Mouse (Mus musculus) heart, adult 9 months (tissue): Measurements from ENCODE around the gene Psmc3ip.
A peak's percentile ranks its signal among the peaks of the same experiment; 100 is the strongest.
"Not testable (repeated sequence)": the region's sequence is repeated elsewhere in the genome, so short reads cannot be mapped to it uniquely, and the experiment has no call there.

Experiments
- DNase-seq, 2 experiments: peaks; one replicate each; pipeline ENCODE4 v3.0.0; 2022; ENCODE audit warnings: low spot score in 2 of 2

The Psmc3ip gene

DNA sequence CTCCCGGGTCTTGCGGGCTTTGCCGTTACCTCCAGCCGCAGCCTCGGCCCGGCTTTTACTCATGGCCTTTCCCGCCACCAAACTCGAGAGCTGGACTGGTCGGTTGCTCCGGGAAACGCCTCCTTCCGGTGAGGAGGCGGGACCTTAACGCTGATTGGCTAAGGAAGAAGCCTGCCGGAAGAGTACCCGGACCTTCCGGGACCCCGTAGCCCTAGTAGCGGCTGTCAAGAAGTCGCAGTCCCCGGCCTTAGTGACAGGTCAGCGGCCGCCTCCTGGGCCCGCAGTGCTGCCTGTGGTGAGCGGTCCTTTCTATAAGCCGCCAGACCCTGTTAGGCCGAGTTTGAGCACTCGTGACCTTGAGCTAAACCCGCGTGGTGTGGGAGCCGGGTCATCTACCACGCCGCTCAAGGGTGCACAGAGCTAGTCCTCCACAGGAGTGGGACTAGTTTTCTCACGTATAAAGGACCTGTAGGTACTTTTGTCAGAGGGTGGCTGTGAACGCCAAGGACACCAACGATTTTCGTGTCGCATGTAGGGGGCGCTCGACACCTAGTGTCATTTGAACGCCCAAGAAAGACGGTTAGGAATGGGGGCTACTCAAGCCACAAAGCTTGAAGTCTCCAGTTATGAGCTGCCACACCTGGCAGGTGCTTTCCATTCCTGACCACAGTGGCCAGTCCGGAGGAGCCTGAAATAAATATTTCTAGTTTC, at the start of gene Psmc3ip:
Gene Psmc3ip, minus strand, starts transcription at position 123 of the 711 bp plus-strand sequence.
- peak; percentile 97 for DNase-seq

DNA sequence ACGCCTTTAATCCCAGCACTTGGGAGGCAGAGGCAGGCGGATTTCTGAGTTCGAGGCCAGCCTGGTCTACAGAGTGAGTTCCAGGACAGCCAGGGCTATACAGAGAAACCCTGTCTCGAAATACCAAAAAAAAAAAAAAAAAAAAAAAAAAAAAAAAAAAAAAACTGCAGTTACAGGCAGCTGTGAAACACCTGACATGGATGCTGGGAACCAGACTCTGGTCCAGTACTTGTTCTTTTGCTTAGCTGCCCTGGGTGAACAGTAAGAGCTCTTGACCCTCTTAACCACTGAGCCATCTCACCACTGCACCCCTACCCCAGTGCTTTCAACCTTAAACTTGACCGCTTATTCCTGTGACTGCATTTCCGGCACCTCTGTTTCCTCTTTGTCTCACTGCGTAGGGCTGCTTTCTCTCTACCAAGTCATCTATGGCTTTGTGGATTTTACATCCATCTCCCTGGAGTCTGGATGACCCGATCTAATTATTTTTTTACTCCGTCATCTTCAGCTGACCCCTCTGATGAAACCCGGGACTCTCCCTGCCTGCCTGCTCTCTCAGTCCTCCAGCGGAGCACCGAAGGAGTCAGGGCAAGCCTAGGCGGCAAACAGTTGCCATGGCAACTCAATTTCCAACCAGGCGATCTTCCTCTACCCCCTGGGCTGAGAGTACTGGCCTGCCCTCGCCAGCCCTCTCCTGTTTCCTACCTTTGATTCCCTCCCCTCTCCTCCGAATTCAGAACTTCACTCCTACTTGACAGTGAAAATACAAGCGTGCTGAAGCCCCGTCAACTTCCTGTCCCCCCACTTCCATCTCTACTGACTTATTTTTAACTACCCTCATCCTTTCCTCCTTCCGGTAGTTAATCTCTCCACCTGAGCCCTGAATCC, 48.3 kb upstream of the Psmc3ip start:
- no peak for DNase-seq

DNA sequence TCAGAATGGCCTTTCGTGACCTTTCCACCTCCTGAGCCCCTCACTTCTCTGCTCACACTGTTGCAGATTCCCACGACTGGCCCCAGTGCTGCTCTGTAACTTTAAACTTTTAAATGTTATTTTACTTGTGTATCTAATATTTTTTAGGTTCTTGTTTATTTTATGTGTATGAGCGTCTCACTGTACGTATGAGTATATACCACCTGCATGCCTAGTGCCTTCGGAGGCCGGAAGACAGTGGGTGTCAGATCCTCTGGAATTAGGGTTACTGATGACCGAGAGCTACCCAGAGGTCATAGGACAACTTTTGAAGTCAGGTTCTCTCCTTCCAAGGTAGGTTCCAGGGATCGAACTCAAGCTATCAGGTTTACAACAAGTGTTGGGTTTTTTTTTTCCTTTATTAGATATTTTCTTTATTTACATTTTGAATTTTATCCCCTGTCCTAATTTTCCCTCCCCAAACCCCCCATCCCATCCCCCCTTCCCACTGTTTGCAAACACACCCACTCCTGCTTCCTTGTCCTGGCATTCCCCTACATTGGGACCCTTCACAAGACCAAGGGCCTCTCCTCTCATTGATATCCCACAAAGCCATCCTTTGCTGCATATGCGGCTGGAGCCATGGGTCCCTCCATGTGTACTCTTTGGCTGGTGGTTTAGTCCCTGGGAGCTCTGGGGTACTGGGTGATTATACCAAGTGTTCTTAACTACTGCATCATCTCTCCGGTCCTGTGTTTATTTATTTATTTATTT, 47.2 kb upstream of the Psmc3ip start:
- DNase-seq, result no peak

DNA sequence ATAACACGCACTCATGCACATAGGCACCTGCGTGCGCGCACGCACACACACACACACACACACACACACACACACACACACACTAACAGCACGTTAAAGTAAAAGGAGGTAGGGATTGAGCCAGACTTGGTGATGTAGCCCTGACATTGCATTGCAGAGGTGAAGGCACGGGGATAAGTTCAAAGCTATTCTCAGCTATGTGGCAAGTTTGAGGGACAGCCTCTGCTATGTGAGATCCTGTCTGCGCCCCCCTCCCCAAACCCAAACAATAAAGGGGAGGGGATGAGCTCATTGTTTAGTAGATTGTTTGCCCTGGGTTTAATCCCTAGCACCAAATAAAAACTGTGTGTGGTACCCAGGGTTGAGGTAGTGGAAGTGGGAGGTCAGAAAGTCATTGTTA, 45.9 kb upstream of the Psmc3ip start:
- DNase-seq, result no peak

DNA sequence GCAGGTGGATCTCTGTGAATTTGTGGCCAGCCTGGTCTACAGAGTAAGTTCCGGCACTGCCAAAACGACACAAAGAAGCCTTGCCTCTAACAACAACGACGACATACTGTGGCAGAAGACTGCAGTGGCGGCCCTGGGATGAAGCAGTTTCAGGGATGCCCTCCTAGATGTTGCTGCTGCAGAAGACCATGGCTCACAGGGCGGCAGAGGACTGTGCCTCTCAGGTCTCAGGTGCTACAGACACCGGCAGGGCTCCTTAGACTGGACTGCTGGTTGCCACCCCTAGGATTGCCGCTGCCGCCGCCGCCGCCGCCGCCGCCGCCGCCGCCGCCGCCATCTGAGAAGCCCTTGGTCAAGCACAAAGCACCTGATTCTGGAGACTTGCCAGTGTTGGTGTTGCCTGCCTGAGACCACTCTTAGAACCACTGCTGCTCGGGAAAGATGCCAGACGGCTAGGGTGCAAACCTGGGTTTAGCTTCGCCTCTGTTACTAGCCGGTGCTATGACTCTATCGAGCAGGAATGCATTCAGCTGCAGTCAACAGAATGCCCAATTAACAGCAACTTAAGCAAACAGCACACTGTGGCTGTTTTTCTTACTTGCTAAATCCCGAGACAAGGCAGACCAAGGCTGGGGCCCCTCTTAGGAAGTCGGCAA, 45.1 kb upstream of the Psmc3ip start:
- no peak for DNase-seq

DNA sequence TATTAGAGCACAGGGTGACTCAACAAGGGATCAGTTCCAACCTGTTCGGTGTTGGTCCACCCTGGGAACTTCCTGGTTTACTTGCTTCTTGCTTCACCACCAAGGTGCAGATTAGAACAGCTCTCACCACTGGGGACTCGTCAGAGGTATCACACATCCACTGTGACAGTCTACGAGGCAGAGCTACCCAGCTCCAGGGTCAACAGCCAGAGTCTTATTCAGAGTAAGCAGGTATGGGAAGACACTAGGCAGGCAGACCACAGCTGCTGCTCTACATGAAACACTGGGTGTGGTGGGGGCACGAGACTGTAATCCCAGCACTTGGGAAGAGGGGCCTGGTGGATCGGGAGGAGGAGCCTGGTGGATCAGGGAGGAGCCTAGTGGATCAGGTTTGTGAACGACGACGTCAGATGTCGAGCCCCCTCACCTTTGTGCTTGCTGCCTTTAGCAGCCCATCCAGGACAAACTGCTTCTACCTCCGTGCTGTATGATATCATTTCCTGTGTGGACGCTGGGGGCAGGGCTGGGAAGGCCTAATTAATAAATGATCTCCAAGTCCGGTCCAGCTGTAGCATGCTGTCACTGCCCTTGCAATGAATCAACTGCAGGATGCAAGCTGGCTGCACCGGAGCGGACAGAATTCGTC, 43.4 kb upstream of the Psmc3ip start:
- DNase-seq, result no peak

DNA sequence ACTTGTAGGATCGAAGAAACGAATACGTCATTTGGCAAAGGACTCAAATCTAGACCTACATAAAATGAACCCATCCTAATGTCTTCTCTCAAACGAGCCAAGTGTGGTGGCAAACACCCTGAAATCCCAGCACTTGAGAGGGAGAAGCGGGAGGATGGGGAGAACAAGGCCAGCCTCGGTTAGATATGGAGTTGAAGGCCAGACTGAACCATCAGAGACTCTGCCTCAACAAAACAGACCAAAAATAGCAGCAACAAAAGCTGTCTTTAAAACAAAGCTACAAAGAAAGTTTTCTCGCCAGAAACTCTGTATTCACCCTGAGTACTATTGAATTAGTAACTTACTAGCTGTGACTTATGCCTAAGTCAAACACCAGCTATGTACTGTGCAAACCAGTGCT, 41.8 kb upstream of the Psmc3ip start:
- no peak for DNase-seq

DNA sequence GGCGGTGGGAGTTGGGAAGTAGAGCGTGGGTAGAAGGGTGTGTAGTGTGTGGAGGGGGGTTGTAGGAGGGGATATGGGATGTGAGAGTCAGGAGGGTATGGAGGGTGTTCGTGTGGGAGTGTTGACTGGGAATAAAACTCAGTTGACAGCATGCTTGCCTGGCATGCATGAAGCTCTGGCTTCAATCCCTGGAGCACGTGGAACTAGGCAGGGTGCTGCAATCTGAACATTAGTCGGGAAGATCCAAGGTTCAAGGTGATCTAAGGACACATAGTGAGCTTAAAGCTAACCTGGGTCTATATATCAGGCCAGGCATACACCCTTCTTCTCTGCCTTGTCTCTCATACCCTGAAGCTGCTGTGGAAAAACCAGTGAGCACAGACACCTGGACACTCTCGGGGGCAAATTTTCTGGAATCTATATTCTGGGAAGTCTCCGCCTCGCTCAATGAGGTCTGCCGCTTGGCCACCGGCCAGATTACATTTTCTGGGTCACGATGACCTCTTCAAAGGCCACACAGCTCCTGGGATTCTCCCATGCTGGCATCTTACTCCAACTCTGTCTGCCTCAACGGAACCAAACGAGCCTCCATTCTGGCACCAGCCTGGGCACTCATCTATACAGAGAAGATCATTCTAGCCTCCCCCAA, 39.1 kb upstream of the Psmc3ip start:
- no peak for DNase-seq

DNA sequence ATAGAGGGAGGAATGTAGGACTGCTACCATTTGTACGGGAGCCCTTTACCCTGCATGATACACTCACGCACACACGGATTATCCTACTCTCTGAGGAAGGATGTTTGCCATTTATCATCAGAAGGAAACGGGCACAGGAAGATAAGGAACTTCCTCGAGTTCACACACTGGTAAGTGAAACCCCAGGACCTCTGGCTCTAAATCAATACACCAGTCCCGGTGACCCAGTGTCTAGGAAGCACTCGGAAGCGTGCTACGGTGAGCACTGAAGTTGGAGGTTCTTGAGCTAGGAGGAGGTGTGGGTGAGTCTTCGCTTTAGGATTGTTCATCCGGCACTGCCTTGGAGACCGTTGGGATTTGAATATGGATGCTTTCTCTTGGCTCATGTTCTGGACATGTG, 37.8 kb upstream of the Psmc3ip start:
- DNase-seq, result no peak

DNA sequence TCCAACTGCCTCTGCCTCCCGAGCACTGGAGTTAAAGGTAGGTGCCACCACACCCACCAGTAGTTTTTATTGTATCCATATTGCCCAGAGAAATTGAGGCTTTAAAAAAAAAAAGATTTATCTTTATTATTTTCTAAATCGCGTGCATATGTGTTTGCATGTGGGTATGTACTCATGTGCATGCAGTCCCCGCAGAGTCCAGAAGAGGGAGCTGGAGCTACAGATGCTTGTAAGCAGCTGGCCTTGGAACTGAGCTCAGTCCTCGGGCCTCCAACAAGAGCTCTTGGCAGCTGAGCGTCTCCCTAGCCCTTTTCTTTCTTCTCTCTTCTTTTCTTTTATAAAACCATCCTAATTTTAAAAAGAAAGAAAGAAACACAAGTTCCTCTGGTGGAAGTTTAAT, 36.5 kb upstream of the Psmc3ip start:
- DNase-seq, result no peak

DNA sequence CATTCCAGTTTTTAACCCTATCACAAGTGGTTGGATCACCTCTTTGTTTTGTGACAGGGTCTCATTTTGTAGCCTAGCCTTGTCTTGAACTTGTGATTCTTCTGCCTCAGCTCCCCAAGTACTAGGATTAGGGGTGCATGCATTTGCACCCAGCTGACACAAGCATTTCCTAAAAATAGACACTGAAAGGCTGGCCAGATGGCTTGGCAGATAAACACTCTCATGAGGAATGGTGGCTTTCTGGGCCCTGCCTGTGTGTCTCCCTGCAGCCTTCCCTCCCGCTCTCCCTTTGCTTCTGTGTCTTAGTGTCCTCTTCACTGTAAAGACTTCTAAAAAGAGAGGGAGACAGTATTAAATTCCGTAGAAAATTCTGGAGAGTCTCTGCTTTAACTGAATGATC, 36.0 kb upstream of the Psmc3ip start:
- no peak for DNase-seq

DNA sequence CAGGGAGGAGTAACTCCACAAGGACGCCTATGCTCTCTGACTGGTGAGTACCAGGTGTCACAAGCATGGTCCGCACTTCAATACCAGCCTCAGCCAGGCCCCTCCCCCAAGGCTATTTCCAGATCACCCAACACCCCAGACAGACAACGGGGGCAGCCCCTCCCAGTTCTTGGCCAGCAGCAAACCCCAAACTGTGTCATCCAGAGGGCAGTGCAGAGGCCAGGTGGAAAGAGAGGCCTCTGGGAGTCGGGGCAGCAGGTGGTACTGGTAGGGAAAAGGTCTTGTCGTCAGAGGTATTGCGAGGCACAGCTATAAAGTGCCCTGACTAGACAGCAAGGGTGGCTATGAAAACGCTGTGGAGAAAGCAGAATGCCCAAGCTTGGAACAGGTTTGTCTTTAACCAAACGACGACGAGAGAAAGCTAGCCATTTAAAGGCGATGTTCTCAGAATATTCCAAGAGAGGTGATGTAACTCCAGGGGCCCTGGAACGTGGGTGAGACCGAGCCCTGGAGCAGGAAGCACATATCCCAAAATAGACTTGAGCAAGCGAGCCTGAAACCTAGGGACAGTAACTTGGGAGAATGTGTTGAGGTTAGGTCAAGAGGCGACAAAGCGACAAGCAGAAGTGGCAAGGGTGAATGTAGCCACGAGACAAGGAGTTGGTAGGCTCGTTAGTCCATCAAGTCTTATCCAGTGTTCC, 35.0 kb upstream of the Psmc3ip start:
- peak; percentile 80 to 82 for DNase-seq

DNA sequence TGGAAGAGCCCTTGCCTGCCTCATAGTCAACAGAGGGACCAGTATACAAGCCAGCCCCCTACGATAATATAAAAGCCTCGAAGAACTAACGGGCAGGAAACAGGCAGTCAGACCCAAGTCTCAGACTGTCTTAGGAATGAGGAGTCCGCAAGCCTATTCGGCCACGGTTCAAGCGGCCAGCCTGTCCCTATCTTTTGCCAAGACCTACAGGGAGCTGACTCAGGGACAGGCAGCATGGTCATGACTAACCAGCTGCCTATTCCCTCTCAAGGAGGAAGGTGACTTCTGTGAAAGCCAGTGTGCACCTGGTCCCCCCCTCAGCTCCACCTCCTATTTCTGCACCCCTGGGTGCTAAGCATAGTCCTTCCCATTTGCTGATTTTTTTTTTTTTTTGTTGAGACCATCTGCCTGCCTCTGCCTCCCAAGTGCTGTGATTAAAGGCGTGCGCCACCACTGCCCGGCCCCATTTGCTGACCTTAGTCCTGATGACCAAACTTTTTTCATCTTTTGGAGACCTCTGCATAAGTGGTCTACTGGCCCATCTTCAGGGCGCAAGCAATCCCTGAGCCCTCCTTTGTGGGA, 33.9 kb upstream of the Psmc3ip start:
- DNase-seq, result no peak

DNA sequence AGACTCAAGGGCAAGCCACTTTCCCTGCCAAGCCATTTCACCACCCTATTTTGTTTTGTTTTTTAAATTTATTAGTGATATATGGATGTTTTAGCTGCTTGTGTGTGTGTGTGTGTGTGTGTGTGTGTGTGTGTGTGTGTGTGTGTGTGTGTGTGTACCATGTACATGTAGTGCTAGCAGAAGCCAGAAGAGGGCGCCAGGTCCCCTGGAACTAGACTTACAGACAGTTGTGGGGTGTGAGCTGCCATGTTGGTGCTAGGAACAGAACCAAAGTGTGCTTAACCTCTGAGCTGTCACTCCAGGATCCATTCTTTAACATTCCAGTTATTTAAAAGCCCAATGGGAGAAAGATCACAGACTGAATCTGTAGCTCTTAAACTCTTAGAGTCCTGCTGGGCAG, 31.8 kb upstream of the Psmc3ip start:
- DNase-seq, result no peak

DNA sequence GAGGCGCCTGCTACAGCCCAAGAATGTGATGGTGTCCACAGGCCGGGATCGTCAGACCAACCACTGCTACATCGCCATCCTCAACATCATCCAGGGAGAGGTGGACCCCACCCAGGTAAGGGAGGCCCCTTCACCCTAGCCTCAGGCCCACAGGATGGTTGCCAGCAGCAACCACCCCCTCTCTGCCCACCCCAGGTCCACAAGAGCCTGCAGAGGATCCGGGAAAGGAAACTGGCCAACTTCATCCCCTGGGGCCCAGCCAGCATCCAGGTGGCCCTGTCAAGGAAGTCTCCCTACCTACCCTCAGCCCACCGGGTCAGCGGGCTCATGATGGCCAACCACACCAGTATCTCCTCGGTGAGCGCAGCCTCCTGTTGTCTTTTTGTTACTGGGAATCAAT, 29.8 kb upstream of the Psmc3ip start:
- DNase-seq, result not testable (repeated sequence)

DNA sequence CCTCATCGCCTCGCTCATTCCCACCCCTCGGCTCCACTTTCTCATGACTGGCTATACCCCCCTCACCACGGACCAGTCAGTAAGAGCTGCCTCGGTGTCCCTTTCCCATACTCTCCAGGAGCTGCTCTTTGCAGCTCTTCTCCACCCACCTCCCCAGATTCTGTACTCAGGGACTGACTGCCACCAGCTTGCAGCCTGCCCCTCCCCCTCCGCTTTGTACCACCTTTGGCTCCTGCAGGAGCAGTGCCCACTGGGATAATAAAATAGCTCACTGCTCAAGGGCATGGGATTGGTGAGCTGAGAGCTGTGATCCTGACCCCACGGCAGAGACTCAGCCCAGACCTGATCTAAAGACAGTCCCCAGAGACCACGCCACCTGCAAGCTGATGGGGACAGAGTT, 29.3 kb upstream of the Psmc3ip start:
- not testable (repeated sequence) for DNase-seq

DNA sequence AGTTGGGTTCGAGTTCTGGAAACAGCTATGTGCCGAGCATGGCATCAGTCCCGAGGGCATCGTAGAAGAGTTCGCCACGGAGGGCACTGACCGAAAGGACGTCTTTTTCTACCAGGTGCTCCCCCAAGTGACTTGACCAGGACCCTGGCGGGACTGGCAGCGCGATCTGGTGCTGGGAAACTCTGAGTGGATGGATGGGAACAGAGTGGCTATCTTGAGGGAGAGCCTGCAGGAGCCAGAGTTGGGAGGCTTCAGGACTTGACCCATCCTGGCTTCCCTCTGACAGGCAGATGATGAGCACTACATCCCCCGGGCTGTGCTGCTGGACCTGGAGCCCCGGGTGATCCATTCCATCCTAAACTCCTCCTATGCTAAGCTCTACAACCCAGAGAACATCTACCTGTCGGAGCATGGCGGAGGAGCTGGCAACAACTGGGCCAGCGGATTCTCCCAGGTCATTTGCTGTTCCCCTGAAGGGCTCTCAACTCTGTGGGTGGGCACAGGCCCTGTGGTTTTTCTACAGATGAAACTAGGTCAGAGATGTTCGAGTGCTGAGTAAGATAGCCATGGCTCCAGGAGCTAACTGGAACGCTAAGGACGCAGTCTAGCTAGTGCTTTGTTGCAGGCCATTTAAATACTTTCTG, 25.4 kb upstream of the Psmc3ip start:
- no peak for DNase-seq

DNA sequence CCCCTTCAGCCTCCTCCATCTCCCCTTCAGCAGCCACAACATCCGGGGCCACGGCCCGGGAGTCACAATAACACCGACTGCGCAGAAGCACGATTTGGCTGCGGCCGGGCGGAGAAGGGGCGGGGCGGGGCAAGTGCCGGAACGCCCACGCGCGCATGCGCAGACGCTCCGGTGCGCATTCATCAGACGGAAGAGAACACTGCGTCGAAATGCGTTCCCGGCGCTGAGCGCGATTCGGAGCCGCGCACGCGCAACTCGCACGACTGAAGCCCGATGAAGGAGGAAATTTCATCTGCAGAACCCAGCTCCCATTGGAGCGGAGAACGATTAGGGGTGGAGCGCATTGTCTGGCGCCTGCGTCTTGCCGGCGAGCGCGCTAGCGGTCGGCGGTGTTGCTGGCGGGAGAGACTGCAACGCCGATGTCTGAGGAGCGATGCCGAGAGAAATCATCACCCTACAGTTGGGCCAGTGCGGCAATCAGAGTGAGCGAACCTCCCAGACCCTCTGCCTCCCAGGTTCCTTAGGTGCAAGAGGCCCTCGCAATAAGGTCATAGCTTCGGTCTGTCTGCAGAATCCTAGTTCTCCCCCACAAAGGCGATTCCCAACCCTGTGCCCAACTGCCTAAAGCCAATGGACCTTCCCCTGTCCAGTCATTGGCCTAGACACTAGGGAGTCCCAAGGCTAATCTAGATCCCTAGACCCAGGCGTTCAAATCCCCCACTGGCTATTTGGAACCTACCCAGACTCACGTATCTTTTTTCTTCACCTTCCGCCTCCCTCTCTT, 24.7 kb upstream of the Psmc3ip start, which contains the start of the genes Retreg3 and Tubg1:
Gene Retreg3, minus strand, starts transcription at position 133 of the 784 bp plus-strand sequence.
Gene Tubg1, plus strand, starts transcription at position 178 of the 784 bp plus-strand sequence.
- peak; percentile 98 to 99 for DNase-seq
